Mouse (Mus musculus): ENCODE measurements around the gene Tnf.

GRCm38 (mm10) chr17:35210593-35210992 is 8.8 kb upstream of the Tnf start:
- TF ChIP-seq CTCF (IDR thresholded peaks at IDR 0.05) (no peak), POLR2A (IDR thresholded peaks at IDR 0.05; ENCODE audit: insufficient read depth, low read depth, low read length) (no peak), EP300 (IDR thresholded peaks at IDR 0.05; ENCODE audit: insufficient read depth, low read depth, low read length) (no peak)
